Mouse (Mus musculus): ENCODE data around the gene Gstp1.
A peak's percentile ranks its signal among the peaks of the same experiment; 100 is the strongest.
"Not testable (repeated sequence)": the region's sequence is repeated elsewhere in the genome, so short reads cannot be mapped to it uniquely, and the experiment has no call there.

Gstp1 gene

GRCm38 (mm10) chr19:4040941-4041340, 3.2 kb upstream of the Gstp1 start:
- DNase-seq (ENCODE audit: low read depth, low spot score) = not testable (repeated sequence)

GRCm38 (mm10) chr19:4037154-4037787, 514 bp downstream of the Gstp1 start:
- DNase-seq (ENCODE audit: low read depth, low spot score) = not testable (repeated sequence)

- DNase-seq (ENCODE audit: low read depth, low spot score) = no peak
Measured at GRCm38 (mm10) chr19:4036327-4037045, 1.3 kb downstream of the Gstp1 start.

- no peak for DNase-seq (ENCODE audit: low read depth, low spot score)
Measured at GRCm38 (mm10) chr19:4033742-4034141, 4.0 kb downstream of the Gstp1 start.

GRCm38 (mm10) chr19:4033298-4033697, 4.5 kb downstream of the Gstp1 start:
- DNase-seq (ENCODE audit: low read depth, low spot score) = no peak

GRCm38 (mm10) chr19:4032668-4033067, 5.1 kb downstream of the Gstp1 start:
- DNase-seq (ENCODE audit: low read depth, low spot score) = peak; percentile 69

GRCm38 (mm10) chr19:4027576-4027975, 10.2 kb downstream of the Gstp1 start:
- no peak for DNase-seq (ENCODE audit: low read depth, low spot score)

- no peak for DNase-seq (ENCODE audit: low read depth, low spot score)
Measured at GRCm38 (mm10) chr19:4023185-4023584, 14.6 kb downstream of the Gstp1 start.

- peak; percentile 79 for DNase-seq (ENCODE audit: low read depth, low spot score)
Measured at GRCm38 (mm10) chr19:4018743-4019583, 18.8 kb downstream of the Gstp1 start.

GRCm38 (mm10) chr19:4017921-4018587, 19.7 kb downstream of the Gstp1 start:
- no peak for DNase-seq (ENCODE audit: low read depth, low spot score)

- no peak for DNase-seq (ENCODE audit: low read depth, low spot score)
Measured at GRCm38 (mm10) chr19:4015635-4016034, 22.1 kb downstream of the Gstp1 start.

- peak; percentile 91 for DNase-seq (ENCODE audit: low read depth, low spot score)
Measured at GRCm38 (mm10) chr19:4014802-4015201, 23.0 kb downstream of the Gstp1 start.

- DNase-seq (ENCODE audit: low read depth, low spot score) = no peak
Measured at GRCm38 (mm10) chr19:4013066-4013465, 24.7 kb downstream of the Gstp1 start.

- peak; percentile 96 for DNase-seq (ENCODE audit: low read depth, low spot score)
Measured at GRCm38 (mm10) chr19:4012432-4013022, 25.3 kb downstream of the Gstp1 start, which contains the start of gene Ndufv1. Gene Ndufv1 (minus strand): TSS chr19:4012806.

GRCm38 (mm10) chr19:4011086-4011485, 26.7 kb downstream of the Gstp1 start:
- DNase-seq (ENCODE audit: low read depth, low spot score) = no peak

- no peak for DNase-seq (ENCODE audit: low read depth, low spot score)
Measured at GRCm38 (mm10) chr19:4005971-4006370, 31.8 kb downstream of the Gstp1 start.

- no peak for DNase-seq (ENCODE audit: low read depth, low spot score)
Measured at GRCm38 (mm10) chr19:4005091-4005490, 32.7 kb downstream of the Gstp1 start.

- DNase-seq (ENCODE audit: low read depth, low spot score) = no peak
Measured at GRCm38 (mm10) chr19:4004331-4004730, 33.5 kb downstream of the Gstp1 start.

GRCm38 (mm10) chr19:4003641-4004040, 34.1 kb downstream of the Gstp1 start:
- DNase-seq (ENCODE audit: low read depth, low spot score) = no peak

- DNase-seq (ENCODE audit: low read depth, low spot score) = no peak
Measured at GRCm38 (mm10) chr19:4003112-4003511, 34.7 kb downstream of the Gstp1 start, which contains the start of gene Doc2g. Gene Doc2g (plus strand): TSS chr19:4003313.

GRCm38 (mm10) chr19:4001752-4002151, 36.0 kb downstream of the Gstp1 start:
- no peak for DNase-seq (ENCODE audit: low read depth, low spot score)

All from retina, adult 2 months (tissue).